25 mouse cellular contexts compared by ENCODE assay signal in the genomic region with DNA sequence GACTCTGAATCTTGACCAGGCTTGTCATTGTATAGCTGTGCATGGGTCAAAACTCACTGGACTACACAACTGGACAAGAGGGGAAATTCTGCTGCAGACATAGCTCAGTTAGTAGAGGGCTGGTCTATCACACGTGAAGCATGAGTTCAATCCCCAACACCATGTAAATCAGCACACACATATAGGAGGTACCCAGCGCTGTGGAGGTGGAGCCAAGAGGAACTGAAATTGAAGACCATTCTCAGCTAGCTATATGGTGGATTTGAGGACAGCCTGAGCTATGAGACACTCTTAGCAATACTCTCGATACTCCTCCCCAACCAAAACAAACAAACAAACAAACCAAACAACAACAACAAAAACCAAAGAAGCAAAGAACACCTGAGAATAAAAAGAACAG.
"Had no signal": no experiment of that assay in that cellular context is flagged by ENCODE, and none has a peak within 500 bp of the region (broad histone marks: within the 10 kb centered on the region; RNA-seq: fewer than 3 reads in every experiment).

No protein-coding gene starts in this region.

- H3K9ac ChIP-seq: heart, embryonic 12.5 days; hindbrain, embryonic 12.5 days; hindbrain, embryonic 14.5 days; intestine, embryonic 15.5 days; kidney, embryonic 15.5 days; limb, embryonic 13.5 days; limb, embryonic 15.5 days had no signal

- H3K4me1 ChIP-seq: limb, embryonic 13.5 days; limb, embryonic 15.5 days had no signal

- H3K27ac ChIP-seq: heart, embryonic 10.5 days; hindbrain, embryonic 10.5 days; hindbrain, embryonic 12.5 days; hindbrain, embryonic 14.5 days; intestine, embryonic 15.5 days; kidney, embryonic 15.5 days; kidney, postnatal 0 days; limb, embryonic 13.5 days; limb, embryonic 15.5 days had no signal

- H3K4me3 ChIP-seq: heart, embryonic 10.5 days; heart, embryonic 12.5 days; hindbrain, embryonic 10.5 days; hindbrain, embryonic 12.5 days; intestine, embryonic 15.5 days; kidney, embryonic 15.5 days; limb, embryonic 13.5 days; limb, embryonic 15.5 days had no signal

- DNase-seq: gastrocnemius, postnatal 14 days; gastrocnemius, postnatal 36 days; heart, adult 18-20 months; heart, postnatal 10 days; heart, postnatal 4 days; kidney, adult 2 months; kidney, adult 9 months; kidney, postnatal 14 days; kidney, postnatal 36 days; layer of hippocampus, adult 9-11 months; layer of hippocampus, postnatal 36 days; left cerebral cortex, postnatal 4 days had no signal

- H3K27me3 ChIP-seq: intestine, embryonic 15.5 days had no signal

- ATAC-seq: hindbrain, embryonic 16.5 days; inflammation-experienced regulatory T-cells, adult 6 months; intestine, embryonic 15.5 days; intestine, postnatal 0 days had no signal

- H3K36me3 ChIP-seq: heart, embryonic 10.5 days; heart, embryonic 12.5 days; hindbrain, embryonic 10.5 days; hindbrain, embryonic 12.5 days; intestine, embryonic 15.5 days; kidney, embryonic 15.5 days; limb, embryonic 13.5 days; limb, embryonic 15.5 days had no signal

- H3K4me2 ChIP-seq: heart, embryonic 12.5 days; hindbrain, embryonic 12.5 days; hindbrain, embryonic 14.5 days; intestine, embryonic 15.5 days; kidney, embryonic 15.5 days; limb, embryonic 13.5 days; limb, embryonic 15.5 days had no signal

- H3K9me3 ChIP-seq: heart, embryonic 10.5 days; heart, embryonic 12.5 days; hindbrain, embryonic 10.5 days; hindbrain, embryonic 12.5 days; intestine, embryonic 15.5 days; kidney, embryonic 15.5 days; limb, embryonic 13.5 days; limb, embryonic 15.5 days had no signal
